Mouse (Mus musculus): ENCODE data around the gene Cend1.

DNA sequence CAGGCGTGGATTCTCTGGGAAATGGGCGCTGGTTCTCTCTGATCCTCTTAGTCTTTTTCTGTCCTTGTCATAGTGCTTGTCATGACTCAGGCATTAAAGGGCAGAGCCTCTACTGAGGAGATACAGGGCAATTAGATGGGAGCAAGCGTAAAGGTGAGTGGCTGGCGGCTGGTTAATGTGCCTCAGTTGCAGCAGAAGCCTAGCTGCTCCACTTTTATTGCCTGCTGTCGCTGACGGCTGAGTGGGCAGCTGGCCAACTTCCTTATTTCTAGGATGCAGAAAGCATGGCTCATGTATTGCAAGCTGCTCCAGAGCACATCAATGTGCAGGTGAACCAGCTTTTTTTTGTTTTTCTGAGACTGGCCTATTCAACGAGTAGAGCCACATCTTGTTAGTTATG, 10.3 kb downstream of the Cend1 start:
- TF ChIP-seq EP300 (IDR thresholded peaks at IDR 0.05) (no peak), CTCF (IDR thresholded peaks at IDR 0.05) (no peak)
